Mouse (Mus musculus): Measurements from ENCODE around the gene Nqo1. TPM values are rescaled to one million over a fixed set of nuclear protein-coding genes. Genes with fewer than 3 reads are reported as not detected.

Nqo1 gene
- 10.9 TPM in 2 replicates for polyA plus RNA-seq (2014; fragmentation: Nextera tagmentation; extraction: Ambion mirVana)

DNA sequence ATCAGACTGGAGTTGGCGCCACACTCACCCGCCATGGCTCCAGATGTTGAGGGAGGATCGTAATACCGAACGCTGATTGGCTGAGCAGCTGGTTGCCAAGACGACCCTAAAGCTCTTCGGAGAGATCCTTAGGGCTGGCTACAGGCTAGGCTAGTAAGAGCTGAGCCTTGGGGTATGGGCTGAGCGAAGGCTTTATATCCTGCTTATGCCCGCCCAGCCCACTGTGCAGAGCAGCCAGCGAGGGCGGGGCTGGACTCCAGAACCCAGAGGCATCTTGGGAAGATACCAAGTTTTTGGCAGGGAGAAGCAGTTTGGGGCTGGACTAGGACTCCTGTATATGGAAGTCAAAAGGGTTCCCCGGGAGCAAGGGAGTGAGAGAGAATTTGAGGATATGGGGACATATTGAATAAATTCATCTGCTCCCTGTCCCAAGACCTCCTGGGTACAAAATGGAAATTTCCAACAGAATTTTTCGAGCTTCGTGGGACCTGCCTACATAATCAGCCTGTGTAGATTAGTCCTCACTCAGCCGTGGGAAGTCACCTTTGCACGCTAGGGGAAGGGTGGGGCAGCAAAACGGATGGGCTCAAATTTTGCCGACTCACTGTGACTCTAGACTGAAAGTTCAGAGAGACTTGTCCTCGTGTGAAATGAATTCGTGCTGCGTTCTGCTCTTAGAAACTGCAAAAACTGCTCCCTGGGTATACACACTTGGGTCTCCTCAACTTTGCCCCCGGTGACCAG is at the start of gene Nqo1:
Nqo1 (minus strand) TSS at position 169 of the 744 bp plus-strand sequence.
- ATAC-seq (ENCODE audit: insufficient read depth): peak; percentile 100
- no peak for TF ChIP-seq CTCF (IDR thresholded peaks at IDR 0.05; ENCODE audit: low read depth)

DNA sequence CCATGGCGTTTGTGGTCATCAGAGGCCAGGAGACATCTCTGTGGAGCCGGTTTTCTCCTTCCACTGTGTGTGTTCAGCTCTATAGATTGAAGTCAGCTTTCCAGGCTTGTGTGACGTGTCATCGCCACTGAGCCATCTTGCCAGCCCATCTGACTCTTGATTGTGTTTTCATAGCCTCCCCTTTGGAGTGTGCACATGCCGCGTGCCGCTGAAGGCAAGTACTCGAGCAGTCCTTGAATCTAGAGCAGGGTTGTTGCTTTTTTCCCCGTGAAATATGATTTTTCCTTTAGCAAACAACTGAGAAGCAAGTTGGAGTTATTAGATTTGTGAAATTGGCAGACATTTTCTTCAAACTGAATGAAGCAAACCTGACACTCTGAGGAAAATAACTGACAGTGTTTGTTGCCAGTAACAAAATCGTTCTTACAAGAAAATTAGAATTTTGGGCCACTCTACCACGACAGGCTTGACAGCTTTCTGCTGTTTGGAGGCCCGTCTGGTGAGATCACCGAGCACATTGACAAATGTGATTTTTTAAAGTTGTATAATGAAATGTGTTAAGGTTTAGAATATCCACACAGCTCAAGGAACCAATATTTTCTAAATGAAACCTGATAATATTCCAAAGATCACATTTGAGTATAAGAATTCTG is 48.5 kb upstream of the Nqo1 start:
- no peaks in the 10 kb centered on the region for H3K9me3 ChIP-seq (ENCODE audit: low read depth, low read length)
- DNase-seq (no peak), ATAC-seq (ENCODE audit: insufficient read depth) (no peak)
- no peak overlapping the region for H3K4me2 ChIP-seq
- H3K4me3 ChIP-seq (ENCODE audit: low read depth, low read length): no peak overlapping the region
- H3K36me3 ChIP-seq (ENCODE audit: insufficient read depth): peaks cover 14% of the 10 kb centered on the region; the same call in 1 of the 2 replicates
- H3K27me3 ChIP-seq (ENCODE audit: insufficient read depth, low read length): no peaks in the 10 kb centered on the region
- H3K27ac ChIP-seq (ENCODE audit: low read depth): no peak overlapping the region
- H3K4me1 ChIP-seq (ENCODE audit: insufficient read depth): no peaks in the 10 kb centered on the region
- no peak overlapping the region for H3K9ac ChIP-seq
- TF ChIP-seq CTCF (IDR thresholded peaks at IDR 0.05; ENCODE audit: low read depth): no peak
- WGBS: 74% methylated on average over 13 of the region's 13 CpGs

More for the DNA sequence above, at the start of gene Nqo1:
- H3K4me3 ChIP-seq (ENCODE audit: low read depth, low read length): peak within 1 kb of the TSS; percentile 31
- no peaks in the 10 kb centered on the region for H3K27me3 ChIP-seq (ENCODE audit: insufficient read depth, low read length)
- 12% methylated on average over 22 of the region's 22 CpGs for WGBS
- H3K36me3 ChIP-seq (ENCODE audit: insufficient read depth): 0 out of 2 replicates have a peak, but pooled peaks cover 8% of the 10 kb centered on the region
- peak within 1 kb of the TSS; percentile 39 for H3K9ac ChIP-seq
- DNase-seq: peak; percentile 95
- H3K4me1 ChIP-seq (ENCODE audit: insufficient read depth): peaks cover 3% of the 10 kb centered on the region; the same call in 1 of the 2 replicates
- H3K4me2 ChIP-seq: peak within 1 kb of the TSS; percentile 69
- H3K27ac ChIP-seq (ENCODE audit: low read depth): peak within 1 kb of the TSS; percentile 4
- no peaks in the 10 kb centered on the region for H3K9me3 ChIP-seq (ENCODE audit: low read depth, low read length)

DNA sequence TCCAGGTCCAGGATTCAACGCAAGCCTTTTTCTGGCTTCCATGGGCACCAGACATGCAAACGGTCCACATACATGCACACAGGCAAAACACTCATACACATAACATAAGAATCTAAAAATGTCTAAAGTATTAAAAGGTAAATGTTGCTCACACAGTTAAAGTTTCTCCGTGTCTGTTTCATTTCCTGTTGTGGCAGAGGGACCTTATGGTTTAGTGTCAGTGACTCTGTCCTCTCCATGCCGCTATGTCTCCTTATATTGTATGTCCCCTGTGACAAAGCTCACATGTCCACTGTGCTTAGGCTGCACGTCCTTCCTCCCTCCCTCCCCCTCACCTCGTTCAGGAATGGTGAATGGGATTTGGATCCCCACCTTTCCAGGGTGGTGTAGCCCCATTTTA is 46.6 kb upstream of the Nqo1 start:
- 75% methylated on average over 6 of the region's 6 CpGs for WGBS
- DNase-seq (no peak), ATAC-seq (ENCODE audit: insufficient read depth) (no peak)
- TF ChIP-seq CTCF (IDR thresholded peaks at IDR 0.05; ENCODE audit: low read depth): no peak
- no peak overlapping the region for H3K27ac ChIP-seq (ENCODE audit: low read depth)
- no peaks in the 10 kb centered on the region for H3K27me3 ChIP-seq (ENCODE audit: insufficient read depth, low read length)
- no peak overlapping the region for H3K4me2 ChIP-seq
- H3K4me1 ChIP-seq (ENCODE audit: insufficient read depth): 0 out of 2 replicates have a peak, but pooled peaks cover under 1% of the 10 kb centered on the region
- H3K9ac ChIP-seq: no peak overlapping the region
- H3K9me3 ChIP-seq (ENCODE audit: low read depth, low read length): no peaks in the 10 kb centered on the region
- peaks cover 14% of the 10 kb centered on the region; the same call in 1 of the 2 replicates for H3K36me3 ChIP-seq (ENCODE audit: insufficient read depth)
- H3K4me3 ChIP-seq (ENCODE audit: low read depth, low read length): no peak overlapping the region

DNA sequence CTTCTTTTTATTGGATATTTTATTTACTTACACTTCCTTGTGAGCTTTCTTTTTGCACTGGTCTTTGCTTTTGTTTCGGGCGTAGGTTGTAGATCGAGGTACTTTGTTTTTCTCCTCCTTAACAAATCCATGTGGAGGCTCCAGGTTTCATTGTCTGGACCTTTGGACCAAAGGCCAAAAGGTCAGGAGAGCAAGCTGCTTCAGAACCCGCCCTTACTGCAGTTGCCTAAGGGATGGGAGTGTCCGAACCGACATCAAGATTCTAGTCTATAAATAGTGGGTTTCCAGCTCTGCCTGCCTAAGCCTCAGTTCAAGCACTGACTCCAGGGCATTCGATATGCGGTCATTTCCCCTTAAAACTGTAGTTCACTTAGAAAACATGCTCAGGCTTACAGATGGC is 46.1 kb upstream of the Nqo1 start:
- H3K36me3 ChIP-seq (ENCODE audit: insufficient read depth): peaks cover 14% of the 10 kb centered on the region; the same call in 1 of the 2 replicates
- no peak overlapping the region for H3K4me2 ChIP-seq
- DNase-seq: no peak
- no peak overlapping the region for H3K4me3 ChIP-seq (ENCODE audit: low read depth, low read length)
- no peak for ATAC-seq (ENCODE audit: insufficient read depth)
- H3K4me1 ChIP-seq (ENCODE audit: insufficient read depth): 0 out of 2 replicates have a peak, but pooled peaks cover 4% of the 10 kb centered on the region
- WGBS: 68% methylated on average over 8 of the region's 8 CpGs
- H3K9me3 ChIP-seq (ENCODE audit: low read depth, low read length): no peaks in the 10 kb centered on the region
- no peak for TF ChIP-seq CTCF (IDR thresholded peaks at IDR 0.05; ENCODE audit: low read depth)
- H3K9ac ChIP-seq: no peak overlapping the region
- no peak overlapping the region for H3K27ac ChIP-seq (ENCODE audit: low read depth)
- no peaks in the 10 kb centered on the region for H3K27me3 ChIP-seq (ENCODE audit: insufficient read depth, low read length)

DNA sequence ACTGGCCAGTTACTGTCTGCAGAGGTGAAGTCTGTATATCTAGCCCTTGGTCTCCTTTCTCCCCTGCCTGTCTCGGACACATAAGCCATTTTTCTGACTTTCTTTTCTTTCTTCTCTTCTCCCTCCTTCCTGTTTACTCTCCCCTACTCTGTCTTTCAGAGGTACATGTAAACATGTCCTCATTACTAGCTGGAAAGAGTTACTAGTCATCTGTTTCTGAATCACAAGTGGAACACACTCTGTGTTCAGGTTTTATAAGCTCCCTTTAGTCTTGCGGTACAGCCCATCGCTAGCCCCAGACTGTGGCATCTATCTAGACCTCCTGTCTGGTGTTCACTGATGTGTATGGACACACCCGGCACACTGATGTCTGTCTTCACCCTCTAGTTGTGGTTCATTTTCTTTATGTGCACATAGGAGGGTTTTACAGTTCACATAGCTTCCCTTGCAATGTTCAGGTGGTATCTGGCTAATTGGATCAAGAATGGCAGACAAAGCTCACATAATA is 45.4 kb upstream of the Nqo1 start:
- DNase-seq: no peak
- 68% methylated on average over 4 of the region's 4 CpGs for WGBS
- no peak for ATAC-seq (ENCODE audit: insufficient read depth)
- H3K27ac ChIP-seq (ENCODE audit: low read depth): peak overlapping the region; percentile 42; the same call in 1 of the 2 replicates
- H3K9me3 ChIP-seq (ENCODE audit: low read depth, low read length): no peaks in the 10 kb centered on the region
- no peak overlapping the region for H3K4me3 ChIP-seq (ENCODE audit: low read depth, low read length)
- H3K4me1 ChIP-seq (ENCODE audit: insufficient read depth): 0 out of 2 replicates have a peak, but pooled peaks cover 4% of the 10 kb centered on the region
- no peak overlapping the region for H3K9ac ChIP-seq
- no peaks in the 10 kb centered on the region for H3K27me3 ChIP-seq (ENCODE audit: insufficient read depth, low read length)
- no peak for TF ChIP-seq CTCF (IDR thresholded peaks at IDR 0.05; ENCODE audit: low read depth)
- H3K4me2 ChIP-seq: no peak overlapping the region
- peaks cover 9% of the 10 kb centered on the region; the same call in 1 of the 2 replicates for H3K36me3 ChIP-seq (ENCODE audit: insufficient read depth)

DNA sequence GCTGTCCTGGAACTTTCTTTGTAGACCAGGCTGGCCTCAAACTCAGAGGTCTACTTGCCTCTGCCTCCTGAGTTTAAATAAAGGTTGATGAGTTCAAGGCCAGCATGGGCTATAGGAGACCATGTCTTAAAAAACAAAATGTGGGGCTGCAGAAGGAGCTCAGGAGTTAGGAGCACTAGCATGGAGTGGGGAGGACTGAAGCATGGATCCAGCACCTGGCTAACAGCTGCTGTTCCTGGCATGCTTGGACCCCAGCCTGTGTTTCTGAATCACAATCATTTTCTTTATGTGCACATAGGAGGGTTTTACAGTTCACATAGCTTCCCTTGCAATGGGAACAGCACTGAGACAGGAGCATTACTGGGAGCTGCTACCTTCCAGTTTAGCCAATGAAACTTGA is 44.7 kb upstream of the Nqo1 start:
- H3K9ac ChIP-seq: no peak overlapping the region
- H3K9me3 ChIP-seq (ENCODE audit: low read depth, low read length): no peaks in the 10 kb centered on the region
- H3K4me3 ChIP-seq (ENCODE audit: low read depth, low read length): no peak overlapping the region
- DNase-seq (no peak), ATAC-seq (ENCODE audit: insufficient read depth) (no peak)
- no peaks in the 10 kb centered on the region for H3K27me3 ChIP-seq (ENCODE audit: insufficient read depth, low read length)
- H3K4me2 ChIP-seq: no peak overlapping the region
- TF ChIP-seq CTCF (IDR thresholded peaks at IDR 0.05; ENCODE audit: low read depth): no peak
- 0 out of 2 replicates have a peak, but pooled peaks cover 2% of the 10 kb centered on the region for H3K36me3 ChIP-seq (ENCODE audit: insufficient read depth)
- H3K27ac ChIP-seq (ENCODE audit: low read depth): no peak overlapping the region
- H3K4me1 ChIP-seq (ENCODE audit: insufficient read depth): 0 out of 2 replicates have a peak, but pooled peaks cover 4% of the 10 kb centered on the region

DNA sequence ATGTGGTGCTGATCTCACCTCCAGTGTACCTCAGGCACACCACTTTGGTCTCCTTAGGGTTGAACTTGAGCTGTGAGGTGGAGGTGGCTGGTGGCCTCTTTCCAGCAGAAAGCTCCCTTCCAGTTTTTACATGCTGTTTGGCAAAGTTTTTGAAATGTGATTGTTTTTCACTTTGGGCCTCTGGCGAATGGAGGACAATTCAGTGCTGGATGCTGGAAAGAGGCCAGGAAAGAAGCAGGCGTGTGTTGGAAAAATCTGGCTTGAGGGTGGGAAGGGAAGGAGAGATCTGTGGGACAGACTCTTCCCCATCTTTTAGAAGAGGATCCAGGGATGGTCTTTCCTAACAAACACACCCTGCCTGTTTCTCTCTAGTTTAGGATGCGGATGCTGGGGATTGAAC is 41.6 kb upstream of the Nqo1 start:
- Histone ChIP-seq H3K4me3 (ENCODE audit: low read depth, low read length) (no peak overlapping the region), H3K4me2 (no peak overlapping the region), H3K9ac (no peak overlapping the region), H3K27me3 (ENCODE audit: insufficient read depth, low read length) (no peaks in the 10 kb centered on the region), H3K36me3 (ENCODE audit: insufficient read depth) (no peaks in the 10 kb centered on the region), H3K9me3 (ENCODE audit: low read depth, low read length) (no peaks in the 10 kb centered on the region), H3K27ac (ENCODE audit: low read depth) (peak overlapping the region; percentile 13; the same call in 1 of the 2 replicates), H3K4me1 (ENCODE audit: insufficient read depth) (0 out of 2 replicates have a peak, but pooled peaks cover 4% of the 10 kb centered on the region)
- WGBS: 56% methylated on average over 3 of the region's 3 CpGs
- ATAC-seq (ENCODE audit: insufficient read depth): no peak
- no peak for TF ChIP-seq CTCF (IDR thresholded peaks at IDR 0.05; ENCODE audit: low read depth)
- DNase-seq: peak; percentile 75
